Mouse (Mus musculus) midbrain, embryonic 15.5 days (tissue): ENCODE measurements around the gene Ly9. TPM values are rescaled to one million over a fixed set of nuclear protein-coding genes. Genes with fewer than 3 reads are reported as not detected.

ENCODE experiments used
- ATAC-seq: fragments of 200-750 bp; cut with Nextera tagmentation; replicated peaks from 2 replicates; pipeline ENCODE4 v1.8.0; 2017; ENCODE audit warnings: moderate TSS enrichment
- H3K27ac ChIP-seq: fragments of 300-500 bp; sonication (generic); 2 replicates; pipeline ENCODE4 v1.5.1; 2015; ENCODE audit warnings: mild to moderate bottlenecking, inconsistent platforms
- H3K27me3 ChIP-seq: fragments of 300-500 bp; sonication (generic); replicated peaks from 2 replicates; pipeline ENCODE4 v1.6.1; 2015; ENCODE audit warnings: inconsistent platforms
- H3K36me3 ChIP-seq: fragments of 300-500 bp; sonication (generic); replicated peaks from 2 replicates; pipeline ENCODE4 v1.6.1; 2015; ENCODE audit warnings: inconsistent platforms
- H3K4me1 ChIP-seq: fragments of 300-500 bp; sonication (generic); 2 replicates; pipeline ENCODE4 v1.6.1; 2015; ENCODE audit warnings: inconsistent platforms
- H3K4me2 ChIP-seq: fragments of 300-500 bp; sonication (generic); 2 replicates; pipeline ENCODE4 v1.6.1; 2015; ENCODE audit warnings: inconsistent platforms, mild to moderate bottlenecking, moderate library complexity
- H3K4me3 ChIP-seq: fragments of 300-500 bp; sonication (generic); 2 replicates; pipeline ENCODE4 v1.5.1; 2015; ENCODE audit warnings: mild to moderate bottlenecking, inconsistent platforms
- H3K9ac ChIP-seq: fragments of 300-500 bp; sonication (generic); 2 replicates; pipeline ENCODE4 v1.6.1; 2015; ENCODE audit warnings: mild to moderate bottlenecking, inconsistent platforms
- H3K9me3 ChIP-seq: fragments of 300-500 bp; sonication (generic); 2 replicates; pipeline ENCODE4 v1.6.1; 2016; ENCODE audit warnings: inconsistent platforms
- WGBS: fragments of 180-500 bp; shearing (Covaris S2); methylation state at CpG from one replicate; pipeline ENCODE4 v1.1.7; 2015; ENCODE audit warnings: mixed read lengths; 5-methylcytosine and 5-hydroxymethylcytosine counted together
- polyA plus RNA-seq: library from polyadenylated mRNA; unstranded; fragments of >200 nt; fragmentation: Nextera tagmentation; extraction: Ambion mirVana; gene quantifications from 2 replicates; pipeline ENCODE4 v1.2.1, GENCODE M21; 2015

Gene Ly9
- 0.06 and 0.14 TPM in 2 replicates for polyA plus RNA-seq

- Histone ChIP-seq H3K4me3 (no peak within 1 kb of the TSS), H3K4me1 (no peaks in the 10 kb centered on the region), H3K27me3 (no peaks in the 10 kb centered on the region), H3K27ac (no peak within 1 kb of the TSS), H3K9ac (no peak within 1 kb of the TSS), H3K36me3 (no peaks in the 10 kb centered on the region), H3K9me3 (no peaks in the 10 kb centered on the region), H3K4me2 (no peak within 1 kb of the TSS)
- no peak for ATAC-seq
- 87% methylated on average over 9 of the region's 9 CpGs for WGBS
Observed at GRCm38 (mm10) chr1:171607176-171607575, at the start of gene Ly9. Gene Ly9, minus strand, starts transcription at chr1:171607410.

- no peaks in the 10 kb centered on the region for H3K36me3 ChIP-seq
- no peaks in the 10 kb centered on the region for H3K27me3 ChIP-seq
- H3K4me2 ChIP-seq, result no peak within 1 kb of the TSS
- H3K4me1 ChIP-seq, result no peaks in the 10 kb centered on the region
- H3K9ac ChIP-seq, result no peak within 1 kb of the TSS
- WGBS, result 95% methylated on average over 5 of the region's 5 CpGs
- H3K4me3 ChIP-seq, result no peak within 1 kb of the TSS
- H3K9me3 ChIP-seq, result no peaks in the 10 kb centered on the region
- no peak for ATAC-seq
- no peak within 1 kb of the TSS for H3K27ac ChIP-seq
Observed at GRCm38 (mm10) chr1:171652734-171653133, 45.5 kb upstream of the Ly9 start, which contains the start of gene Slamf7. Gene Slamf7, minus strand, starts transcription at chr1:171653035.

- Histone ChIP-seq H3K27me3 (no peaks in the 10 kb centered on the region), H3K9ac (no peak overlapping the region), H3K9me3 (no peaks in the 10 kb centered on the region), H3K4me3 (no peak overlapping the region), H3K27ac (no peak overlapping the region), H3K36me3 (no peaks in the 10 kb centered on the region), H3K4me1 (no peaks in the 10 kb centered on the region), H3K4me2 (no peak overlapping the region)
- 65% methylated on average over 8 of the region's 8 CpGs for WGBS
- no peak for ATAC-seq
Observed at GRCm38 (mm10) chr1:171648840-171649239, 41.6 kb upstream of the Ly9 start.

- H3K36me3 ChIP-seq, result no peaks in the 10 kb centered on the region
- H3K27me3 ChIP-seq, result no peaks in the 10 kb centered on the region
- H3K4me2 ChIP-seq, result no peak overlapping the region
- no peak overlapping the region for H3K4me3 ChIP-seq
- H3K9ac ChIP-seq, result no peak overlapping the region
- no peaks in the 10 kb centered on the region for H3K4me1 ChIP-seq
- ATAC-seq, result no peak
- WGBS, result 88% methylated on average over 5 of the region's 5 CpGs
- no peak overlapping the region for H3K27ac ChIP-seq
- no peaks in the 10 kb centered on the region for H3K9me3 ChIP-seq
Observed at GRCm38 (mm10) chr1:171647716-171648115, 40.5 kb upstream of the Ly9 start.

GRCm38 (mm10) chr1:171646429-171646940 is 39.3 kb upstream of the Ly9 start:
- ATAC-seq, result no peak
- no peaks in the 10 kb centered on the region for H3K4me1 ChIP-seq
- H3K4me2 ChIP-seq, result no peak overlapping the region
- no peaks in the 10 kb centered on the region for H3K36me3 ChIP-seq
- no peak overlapping the region for H3K27ac ChIP-seq
- H3K9me3 ChIP-seq, result no peaks in the 10 kb centered on the region
- H3K9ac ChIP-seq, result no peak overlapping the region
- WGBS, result 78% methylated on average over 5 of the region's 5 CpGs
- H3K27me3 ChIP-seq, result no peaks in the 10 kb centered on the region
- no peak overlapping the region for H3K4me3 ChIP-seq

GRCm38 (mm10) chr1:171643612-171644011 is 36.4 kb upstream of the Ly9 start:
- no peak overlapping the region for H3K4me3 ChIP-seq
- 81% methylated on average over 7 of the region's 7 CpGs for WGBS
- ATAC-seq, result no peak
- no peak overlapping the region for H3K9ac ChIP-seq
- no peaks in the 10 kb centered on the region for H3K9me3 ChIP-seq
- no peaks in the 10 kb centered on the region for H3K36me3 ChIP-seq
- no peak overlapping the region for H3K27ac ChIP-seq
- no peaks in the 10 kb centered on the region for H3K27me3 ChIP-seq
- H3K4me1 ChIP-seq, result no peaks in the 10 kb centered on the region
- H3K4me2 ChIP-seq, result no peak overlapping the region

- ATAC-seq, result no peak
- no peak overlapping the region for H3K4me3 ChIP-seq
- 96% methylated on average over 6 of the region's 6 CpGs for WGBS
- H3K27ac ChIP-seq, result no peak overlapping the region
- H3K9ac ChIP-seq, result no peak overlapping the region
- H3K36me3 ChIP-seq, result no peaks in the 10 kb centered on the region
- no peaks in the 10 kb centered on the region for H3K9me3 ChIP-seq
- no peak overlapping the region for H3K4me2 ChIP-seq
- H3K4me1 ChIP-seq, result no peaks in the 10 kb centered on the region
- no peaks in the 10 kb centered on the region for H3K27me3 ChIP-seq
Observed at GRCm38 (mm10) chr1:171640796-171641195, 33.6 kb upstream of the Ly9 start.

- H3K27ac ChIP-seq, result no peak overlapping the region
- 69% methylated on average over 2 of the region's 2 CpGs for WGBS
- H3K36me3 ChIP-seq, result no peaks in the 10 kb centered on the region
- no peaks in the 10 kb centered on the region for H3K9me3 ChIP-seq
- no peak overlapping the region for H3K4me2 ChIP-seq
- H3K4me1 ChIP-seq, result no peaks in the 10 kb centered on the region
- no peak for ATAC-seq
- no peaks in the 10 kb centered on the region for H3K27me3 ChIP-seq
- H3K9ac ChIP-seq, result no peak overlapping the region
- H3K4me3 ChIP-seq, result no peak overlapping the region
Observed at GRCm38 (mm10) chr1:171638686-171639085, 31.5 kb upstream of the Ly9 start.

- no peaks in the 10 kb centered on the region for H3K9me3 ChIP-seq
- H3K4me3 ChIP-seq, result no peak overlapping the region
- no peak overlapping the region for H3K9ac ChIP-seq
- H3K36me3 ChIP-seq, result no peaks in the 10 kb centered on the region
- no peak overlapping the region for H3K27ac ChIP-seq
- no peaks in the 10 kb centered on the region for H3K27me3 ChIP-seq
- 81% methylated on average over 8 of the region's 8 CpGs for WGBS
- ATAC-seq, result no peak
- H3K4me1 ChIP-seq, result no peaks in the 10 kb centered on the region
- H3K4me2 ChIP-seq, result no peak overlapping the region
Observed at GRCm38 (mm10) chr1:171637101-171637500, 29.9 kb upstream of the Ly9 start.

GRCm38 (mm10) chr1:171635696-171636095 is 28.5 kb upstream of the Ly9 start:
- no peak overlapping the region for H3K27ac ChIP-seq
- WGBS, result 59% methylated on average over 6 of the region's 6 CpGs
- H3K36me3 ChIP-seq, result no peaks in the 10 kb centered on the region
- H3K9me3 ChIP-seq, result no peaks in the 10 kb centered on the region
- no peak overlapping the region for H3K4me3 ChIP-seq
- no peaks in the 10 kb centered on the region for H3K27me3 ChIP-seq
- H3K4me1 ChIP-seq, result no peaks in the 10 kb centered on the region
- no peak overlapping the region for H3K9ac ChIP-seq
- ATAC-seq, result no peak
- no peak overlapping the region for H3K4me2 ChIP-seq

- Histone ChIP-seq H3K4me1 (no peaks in the 10 kb centered on the region), H3K9me3 (no peaks in the 10 kb centered on the region), H3K4me3 (no peak overlapping the region), H3K9ac (no peak overlapping the region), H3K36me3 (no peaks in the 10 kb centered on the region), H3K27me3 (no peaks in the 10 kb centered on the region), H3K4me2 (no peak overlapping the region), H3K27ac (no peak overlapping the region)
- WGBS, result 77% methylated on average over 2 of the region's 2 CpGs
- ATAC-seq, result no peak
Observed at GRCm38 (mm10) chr1:171631447-171631846, 24.2 kb upstream of the Ly9 start.

- H3K4me2 ChIP-seq, result no peak overlapping the region
- H3K4me1 ChIP-seq, result no peaks in the 10 kb centered on the region
- no peaks in the 10 kb centered on the region for H3K36me3 ChIP-seq
- no peaks in the 10 kb centered on the region for H3K9me3 ChIP-seq
- H3K4me3 ChIP-seq, result no peak overlapping the region
- H3K27ac ChIP-seq, result no peak overlapping the region
- no peak for ATAC-seq
- H3K9ac ChIP-seq, result no peak overlapping the region
- WGBS, result 68% methylated on average over 4 of the region's 4 CpGs
- no peaks in the 10 kb centered on the region for H3K27me3 ChIP-seq
Observed at GRCm38 (mm10) chr1:171630912-171631311, 23.7 kb upstream of the Ly9 start.

GRCm38 (mm10) chr1:171630041-171630440 is 22.8 kb upstream of the Ly9 start:
- WGBS, result 95% methylated on average over 7 of the region's 7 CpGs
- Histone ChIP-seq H3K9ac (no peak overlapping the region), H3K27me3 (no peaks in the 10 kb centered on the region), H3K4me3 (no peak overlapping the region), H3K4me2 (no peak overlapping the region), H3K9me3 (no peaks in the 10 kb centered on the region), H3K4me1 (no peaks in the 10 kb centered on the region), H3K36me3 (no peaks in the 10 kb centered on the region), H3K27ac (no peak overlapping the region)
- no peak for ATAC-seq
